Mouse (Mus musculus) gastrocnemius, postnatal 36 days (tissue): ENCODE data around the gene Cass4. TPM values are rescaled to one million over a fixed set of nuclear protein-coding genes. Genes with fewer than 3 reads are reported as not detected.

Experiments
- DNase-seq, 2 experiments: peaks; one replicate each; pipeline ENCODE4 v3.0.0; 2022
- intact Hi-C: fragments of 180-260 bp; cut with DNase I; formaldehyde crosslinking; loops from one replicate; pipeline ENCODE4 v1.15.1; 2025
- total RNA-seq, 2 experiments: library from RNA; stranded (reverse); gene quantifications; 2 replicates each; pipeline ENCODE4 v1.2.3; 2021

Gene Cass4
- total RNA-seq, 2 experiments from 2014 or later: 0.25 to 0.33 TPM

DNA sequence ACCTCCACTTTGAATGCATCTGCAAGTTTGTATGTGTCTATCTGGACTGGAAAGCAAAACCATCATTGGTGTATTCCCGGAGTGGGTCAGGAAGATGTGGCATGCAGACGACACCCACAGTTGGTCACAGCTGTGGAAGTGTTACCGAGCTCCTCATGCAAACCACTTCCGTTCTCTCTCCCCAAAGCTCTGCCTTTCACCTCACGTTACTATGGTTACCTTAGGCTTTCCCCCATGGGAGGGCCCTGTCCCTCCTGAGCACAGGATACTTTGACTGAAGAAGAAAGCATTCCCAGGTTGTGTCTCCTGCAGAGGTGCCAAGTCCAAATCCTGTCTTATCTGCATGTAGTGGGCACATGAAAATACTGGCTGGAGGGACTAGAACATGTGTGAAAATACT lies 40.2 kb downstream of the Cass4 start:
- DNase-seq: no peak
- intact Hi-C loops: no loop called here

DNA sequence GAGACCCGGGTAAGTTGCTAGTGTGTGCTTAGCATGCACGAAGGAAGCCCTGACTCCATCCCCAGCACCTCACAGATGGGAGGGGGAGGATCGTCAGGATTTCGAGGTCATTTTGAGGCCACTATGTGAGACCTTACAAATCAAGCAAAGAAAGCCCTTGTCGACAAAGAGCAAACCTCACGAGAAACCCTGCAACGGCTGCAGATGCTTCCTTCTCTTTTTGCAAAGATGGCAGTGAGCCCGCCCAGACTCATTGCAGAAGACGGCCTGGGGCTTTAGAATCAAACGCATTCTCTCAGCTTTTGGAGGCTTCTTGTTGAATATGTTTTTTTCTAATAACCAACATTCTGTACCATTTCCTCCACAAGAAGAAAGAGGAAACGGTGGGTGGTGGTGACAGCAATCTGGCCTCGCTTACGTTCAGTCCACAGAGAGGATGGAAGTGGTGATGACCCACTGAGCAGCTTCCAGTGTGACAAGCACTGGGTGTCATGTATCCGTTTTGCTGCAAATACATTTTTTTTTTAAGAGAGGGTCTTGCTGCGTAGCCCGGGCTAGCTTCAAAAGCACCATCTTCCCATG lies 43.9 kb downstream of the Cass4 start:
- no peak for DNase-seq
- intact Hi-C loops: no loop called here

DNA sequence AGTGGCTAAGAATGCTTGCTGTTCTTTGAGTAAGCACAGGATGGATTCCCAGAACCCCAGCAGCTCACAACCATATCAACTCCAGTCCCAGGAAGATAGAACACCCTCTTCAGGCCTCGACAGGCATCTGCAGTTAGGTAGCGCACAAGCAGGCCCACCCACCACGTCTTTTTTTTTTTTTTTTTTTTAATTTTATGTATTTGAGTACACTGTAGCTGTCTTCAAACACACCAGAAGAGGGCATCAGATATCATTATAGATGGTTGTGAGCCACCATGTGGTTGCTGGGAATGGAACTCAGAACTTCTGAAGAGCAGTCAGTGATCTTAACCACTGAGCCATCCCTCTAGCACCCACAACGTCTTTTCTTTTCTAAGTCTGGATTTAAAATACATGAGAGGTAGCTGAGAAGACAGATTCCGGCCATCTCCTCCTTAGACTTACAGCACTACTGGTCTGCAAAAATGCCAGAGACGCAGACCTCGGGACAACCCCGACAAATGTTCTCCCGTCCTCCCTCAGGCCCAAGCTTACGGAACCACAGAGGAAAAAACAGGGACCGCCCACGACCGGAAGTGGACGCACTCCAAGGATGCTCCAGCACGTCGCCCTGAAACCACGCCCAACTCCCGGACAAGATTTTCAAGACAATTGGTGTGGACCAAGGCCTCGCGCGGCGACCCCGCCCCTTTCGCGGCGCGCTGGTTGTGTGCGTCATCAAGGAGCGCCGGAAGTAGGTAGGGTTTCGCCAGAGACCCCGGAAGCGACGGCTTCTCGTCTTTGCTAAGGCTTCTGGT lies 46.4 kb downstream of the Cass4 start, which contains the start of gene Rtf2:
Rtf2 (plus strand) TSS at position 714 of the 797 bp plus-strand sequence.
- DNase-seq: peak; percentile 99
- intact Hi-C loops: loop anchor here (5.0 to 10.0 kb wide), 2 partner anchors 63 to 215 kb away; no protein-coding TSS in a partner anchor

DNA sequence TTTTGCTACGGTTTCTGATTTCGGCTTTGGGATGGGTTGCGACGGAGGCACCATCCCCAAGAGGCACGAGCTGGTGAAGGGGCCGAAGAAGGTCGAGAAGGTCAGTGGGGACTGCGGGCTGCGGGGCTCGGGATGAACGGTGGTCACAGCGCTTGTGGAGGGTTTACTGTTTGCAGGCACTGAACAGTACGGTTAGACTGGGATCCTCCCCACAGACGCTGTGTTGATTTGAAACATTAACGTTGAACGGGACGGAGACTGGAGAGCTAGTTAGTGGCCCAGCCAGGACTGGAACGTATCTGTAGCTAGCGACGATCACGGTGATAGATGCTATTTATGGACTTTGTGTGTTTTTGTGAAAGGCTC lies 47.0 kb downstream of the Cass4 start:
- no peak for DNase-seq
- intact Hi-C loops: loop anchor here (5.0 to 10.0 kb wide), 2 partner anchors 63 to 216 kb away; no protein-coding TSS in a partner anchor

DNA sequence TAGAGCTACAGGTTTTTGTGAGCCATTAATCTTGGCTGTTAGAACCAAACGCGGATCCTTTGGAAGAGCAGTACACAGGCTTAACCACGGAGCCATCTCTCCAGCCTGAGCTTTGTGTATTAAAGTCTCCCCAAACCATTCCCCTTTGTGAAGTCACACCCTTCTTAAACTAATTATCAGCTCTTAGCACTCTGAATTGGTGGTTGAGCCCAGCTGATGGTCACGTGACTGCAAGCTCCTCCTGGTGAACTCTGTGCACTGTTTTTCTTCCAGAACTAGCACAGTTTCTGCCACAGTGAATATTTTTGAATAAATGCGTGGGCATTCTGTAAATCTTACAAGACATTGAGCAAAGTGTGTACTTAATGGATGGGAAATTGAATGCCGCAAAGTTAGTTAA lies 47.6 kb downstream of the Cass4 start:
- DNase-seq: no peak
- intact Hi-C loops: loop anchor here (5.0 to 10.0 kb wide), 2 partner anchors 64 to 216 kb away; no protein-coding TSS in a partner anchor

DNA sequence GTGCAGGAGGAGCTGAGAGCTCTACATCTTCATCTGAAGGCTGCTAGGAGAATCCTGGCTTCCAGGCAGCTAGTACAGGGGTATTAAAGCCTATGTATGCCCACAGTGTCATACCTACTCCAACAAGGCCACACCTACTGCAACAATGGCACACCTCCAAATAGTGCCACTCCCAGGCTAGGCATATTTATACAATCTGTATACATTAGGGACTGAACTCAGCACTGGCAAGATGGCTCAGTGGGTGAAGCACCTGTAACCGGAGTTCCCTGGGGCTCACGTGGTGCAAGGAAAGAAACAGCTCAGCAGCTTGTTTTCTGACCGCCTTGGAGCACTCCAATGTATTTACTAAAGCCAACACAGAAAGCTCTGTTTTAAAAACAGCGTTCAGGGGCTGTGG lies 52.0 kb downstream of the Cass4 start:
- no peak for DNase-seq
- intact Hi-C loops: loop anchor here (10.0 kb wide), 1 partner anchor 221 kb away; no protein-coding TSS in a partner anchor

DNA sequence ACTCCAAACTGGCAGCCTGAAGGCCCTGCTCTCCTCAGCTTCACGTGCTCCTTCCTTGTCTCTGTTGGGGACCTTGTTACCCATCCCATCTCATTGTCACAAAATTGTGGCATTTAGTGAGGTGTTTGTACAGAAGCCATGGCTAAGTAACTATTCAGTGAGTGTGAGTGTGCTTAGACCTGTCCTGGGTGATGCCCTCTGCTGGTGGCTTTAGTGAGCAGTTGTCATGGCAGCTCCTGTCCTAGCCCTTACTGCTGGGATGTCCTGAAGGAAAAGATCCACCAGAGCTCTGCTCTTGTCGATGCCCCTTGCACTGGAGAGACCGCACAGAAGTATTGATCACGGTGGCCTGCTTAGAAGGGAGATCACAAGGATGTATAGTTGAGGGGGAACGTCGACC lies 53.7 kb downstream of the Cass4 start:
- intact Hi-C loops: loop anchor here (10.0 kb wide), 1 partner anchor 223 kb away; no protein-coding TSS in a partner anchor
- no peak for DNase-seq

DNA sequence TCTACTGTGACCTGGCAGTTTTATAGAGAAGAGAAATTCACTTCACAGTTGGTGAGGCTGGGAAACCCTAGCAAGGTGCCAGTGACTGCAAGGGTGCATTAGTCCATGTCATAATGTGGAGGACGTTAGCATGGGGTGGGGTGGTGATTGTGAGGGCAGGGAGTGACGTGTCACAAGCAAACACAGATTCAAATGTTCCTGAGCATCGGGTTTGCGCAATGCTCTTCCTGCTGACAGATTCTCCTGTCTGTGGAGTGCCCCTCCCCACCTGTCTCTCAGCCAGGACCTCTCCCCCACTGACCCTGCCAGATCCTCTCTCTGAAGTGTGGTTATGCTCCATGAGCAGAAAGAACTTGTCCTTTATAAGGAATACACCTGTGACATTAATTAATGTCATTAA lies 54.7 kb downstream of the Cass4 start:
- intact Hi-C loops: loop anchor here (10.0 kb wide), 1 partner anchor 224 kb away; no protein-coding TSS in a partner anchor
- DNase-seq: no peak

DNA sequence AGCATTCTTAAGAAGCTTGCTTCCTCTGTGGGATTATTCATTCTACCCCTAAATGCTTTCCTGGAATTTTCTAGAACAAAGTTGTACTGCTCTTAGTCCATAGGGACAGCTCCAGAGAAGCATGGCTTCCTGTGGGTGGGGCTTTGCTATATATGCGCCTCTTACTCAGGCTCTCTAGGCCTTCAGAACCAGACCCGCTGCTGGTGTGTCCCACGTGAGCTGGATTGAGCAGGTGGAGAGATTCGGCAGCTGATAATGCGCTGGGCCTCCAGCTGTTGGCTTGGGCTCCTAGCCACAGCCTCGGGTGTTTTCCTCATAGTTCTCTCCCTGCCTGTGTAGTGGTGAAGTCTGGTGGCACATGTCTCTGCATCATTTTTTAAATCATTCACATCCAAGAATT lies 57.0 kb downstream of the Cass4 start:
- no peak for DNase-seq
- intact Hi-C loops: no loop called here

DNA sequence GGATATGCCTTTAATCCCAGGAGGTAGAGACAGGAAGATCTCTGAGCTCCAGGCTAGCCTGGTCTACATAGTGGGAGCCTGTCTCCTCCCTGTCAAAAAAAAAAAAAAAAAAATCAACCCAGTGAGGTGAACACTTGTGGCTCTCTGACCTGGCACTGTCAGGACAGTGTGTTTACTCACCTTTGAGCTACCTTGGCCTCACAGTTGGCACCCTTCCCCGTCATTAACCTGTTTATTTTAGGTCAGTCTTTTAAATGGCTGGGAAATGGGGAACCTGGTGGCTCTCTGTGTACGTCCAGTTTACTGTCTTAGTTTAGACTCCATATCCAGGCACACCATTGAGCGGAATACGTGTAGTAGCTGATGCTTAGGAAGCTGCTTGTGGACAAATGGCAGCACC lies 58.4 kb downstream of the Cass4 start:
- intact Hi-C loops: no loop called here
- no peak for DNase-seq

DNA sequence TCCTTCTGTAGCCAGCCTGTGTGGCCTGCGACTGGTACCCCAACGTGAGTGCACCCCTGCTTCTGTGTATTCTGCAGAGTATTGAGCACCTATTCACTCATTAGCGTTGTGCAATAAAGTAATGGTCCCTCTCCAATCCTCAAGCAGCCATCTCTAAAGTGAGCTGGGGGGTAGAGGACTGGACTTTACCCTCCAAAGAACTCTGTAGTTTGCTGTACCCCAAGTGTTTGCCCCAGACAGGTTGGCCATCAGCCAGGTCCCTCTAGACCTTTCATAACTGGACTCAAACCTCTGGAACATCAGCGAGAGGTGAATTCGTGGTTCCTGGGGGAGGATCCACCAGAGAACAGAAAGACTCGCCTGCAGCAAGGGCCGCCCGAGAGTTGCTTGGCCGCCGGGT lies 58.9 kb downstream of the Cass4 start:
- intact Hi-C loops: no loop called here
- DNase-seq: no peak

DNA sequence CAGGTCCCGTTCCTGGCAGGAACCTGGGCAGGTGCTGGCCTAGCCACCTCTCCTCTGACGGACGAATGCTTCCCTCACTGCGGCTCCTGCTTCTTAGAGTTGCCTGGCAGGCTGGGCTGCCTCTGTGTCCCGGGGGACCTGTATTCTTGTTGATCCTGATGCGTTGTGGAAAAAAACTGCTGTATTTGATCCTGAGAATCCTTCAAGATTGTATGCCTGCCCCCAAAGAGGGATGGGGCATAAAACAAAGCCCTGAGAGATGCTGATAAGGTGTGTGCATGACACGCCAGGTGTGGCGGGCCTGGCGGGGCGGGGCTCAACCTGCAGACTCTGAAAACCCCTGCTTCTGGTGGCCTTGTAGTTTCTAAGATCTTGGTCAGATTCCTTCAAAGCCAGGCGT lies 64.9 kb downstream of the Cass4 start, which contains the start of gene Gcnt7:
Gcnt7 (minus strand) TSS at position 101 of the 400 bp plus-strand sequence.
- intact Hi-C loops: no loop called here

DNA sequence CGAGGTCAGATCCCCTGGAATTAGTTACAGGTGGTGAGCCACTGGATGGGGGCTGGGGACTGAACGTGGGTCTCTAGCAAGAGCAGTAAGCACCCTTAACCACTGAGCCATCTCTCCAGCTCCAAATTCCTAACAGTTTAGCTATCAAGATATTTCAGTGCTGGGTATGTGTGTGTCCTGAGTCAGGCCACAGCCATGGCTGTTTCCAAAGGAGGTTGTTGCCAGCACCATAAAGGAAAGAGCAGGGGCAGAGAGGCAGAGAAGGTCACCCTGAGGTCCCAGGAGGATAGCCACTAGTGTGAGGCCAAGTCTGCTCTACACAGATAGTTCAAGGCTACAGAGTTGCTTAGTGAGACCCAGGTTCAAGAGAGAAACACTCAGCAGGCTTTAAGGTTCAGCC lies 67.1 kb downstream of the Cass4 start:
- intact Hi-C loops: no loop called here
- no peak for DNase-seq

More for the DNA sequence above, 64.9 kb downstream of the Cass4 start, which contains the start of gene Gcnt7:
- no peak for DNase-seq

DNA sequence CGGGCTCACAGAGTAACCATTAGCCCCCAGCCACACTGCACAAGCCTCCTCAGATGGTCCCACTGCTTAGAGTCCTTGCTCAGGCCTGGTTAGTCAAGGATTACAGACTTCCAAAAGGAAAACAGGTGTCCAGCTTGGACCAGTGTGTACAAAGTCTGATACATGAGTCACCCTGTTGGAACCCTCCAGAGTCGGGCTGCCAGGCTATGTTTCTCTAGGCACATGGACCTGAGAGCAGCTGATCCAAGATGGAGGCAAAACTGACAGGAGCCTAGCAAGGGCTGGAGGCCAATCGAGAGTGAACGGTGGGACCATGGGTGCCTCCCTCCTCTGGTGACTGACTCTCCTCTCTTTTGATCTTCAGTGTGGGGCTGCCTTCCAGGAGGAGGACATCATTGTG lies 69.2 kb downstream of the Cass4 start:
- intact Hi-C loops: no loop called here
- no peak for DNase-seq

DNA sequence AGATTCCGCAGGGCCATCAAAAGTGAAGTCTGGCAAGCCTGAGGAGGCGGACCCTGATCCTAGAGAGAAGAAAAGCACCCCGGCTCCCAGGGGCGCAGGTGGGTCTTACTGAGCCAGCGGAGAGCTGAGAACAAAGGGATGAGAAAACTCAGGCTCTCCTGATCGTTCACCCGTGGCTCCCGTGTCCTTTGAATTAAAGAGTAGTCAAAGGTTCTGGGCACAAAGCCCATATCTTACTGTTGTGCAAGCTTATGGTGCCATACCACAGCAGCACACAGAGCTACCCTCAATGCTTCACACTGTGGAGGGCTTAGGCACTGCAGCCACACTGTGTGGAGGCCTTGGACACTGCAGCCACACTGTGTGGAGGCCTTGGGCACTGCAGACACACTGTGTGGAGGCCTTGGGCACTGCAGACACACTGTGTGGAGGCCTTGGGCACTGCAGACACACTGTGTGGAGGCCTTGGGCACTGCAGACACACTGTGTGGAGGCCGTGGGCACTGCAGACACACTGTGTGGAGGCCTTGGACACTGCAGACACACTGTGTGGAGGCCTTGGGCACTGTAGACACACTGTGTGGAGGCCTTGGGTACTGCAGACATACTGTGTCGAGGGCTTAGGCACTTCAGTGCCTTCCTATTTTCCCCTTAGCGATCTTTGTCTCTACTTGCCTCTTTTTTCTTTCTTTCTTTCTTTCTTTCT lies 73.0 kb downstream of the Cass4 start:
- intact Hi-C loops: no loop called here
- DNase-seq: no peak

DNA sequence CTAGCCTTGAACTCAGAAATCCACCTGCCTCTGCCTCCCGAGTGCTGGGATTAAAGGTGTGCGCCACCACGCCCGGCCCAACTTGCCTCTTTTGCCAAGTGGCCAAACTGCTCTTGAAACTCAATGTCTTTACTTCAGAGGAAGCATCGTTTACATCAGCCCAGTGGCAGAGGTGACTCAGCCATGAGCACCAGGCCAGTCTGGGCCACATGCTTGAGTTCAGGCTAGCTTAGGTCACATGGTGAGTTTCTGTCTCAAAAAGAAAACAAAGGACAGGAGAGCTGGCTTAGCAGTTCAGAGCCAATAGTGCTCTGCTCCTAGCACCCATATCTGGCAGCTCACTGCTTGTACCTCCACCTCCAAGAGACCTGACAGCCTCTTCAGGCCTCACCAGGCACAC lies 73.6 kb downstream of the Cass4 start:
- DNase-seq: no peak
- intact Hi-C loops: no loop called here

DNA sequence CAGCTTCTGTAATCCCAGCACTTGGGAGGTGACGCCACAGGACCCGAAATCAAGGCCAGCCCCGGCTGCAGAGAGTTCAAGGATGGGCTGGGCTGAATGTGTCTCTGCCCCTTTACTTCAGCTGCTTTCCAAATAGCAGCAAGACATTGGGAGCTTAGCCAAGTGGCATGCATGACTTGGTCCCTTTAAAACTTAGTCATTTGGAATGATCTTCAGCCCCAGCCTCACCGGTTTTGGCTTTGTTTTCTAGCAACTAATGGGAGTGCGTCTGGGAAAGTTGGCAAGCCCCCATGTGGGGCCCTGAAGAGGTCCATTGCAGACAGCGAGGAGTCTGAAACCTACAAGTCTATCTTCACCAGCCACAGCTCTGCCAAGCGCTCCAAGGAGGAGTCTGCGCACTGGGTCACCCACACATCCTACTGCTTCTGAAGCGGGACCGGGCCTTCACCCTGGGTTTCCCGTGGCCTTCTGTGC lies 74.8 kb downstream of the Cass4 start:
- intact Hi-C loops: no loop called here
- DNase-seq: no peak

DNA sequence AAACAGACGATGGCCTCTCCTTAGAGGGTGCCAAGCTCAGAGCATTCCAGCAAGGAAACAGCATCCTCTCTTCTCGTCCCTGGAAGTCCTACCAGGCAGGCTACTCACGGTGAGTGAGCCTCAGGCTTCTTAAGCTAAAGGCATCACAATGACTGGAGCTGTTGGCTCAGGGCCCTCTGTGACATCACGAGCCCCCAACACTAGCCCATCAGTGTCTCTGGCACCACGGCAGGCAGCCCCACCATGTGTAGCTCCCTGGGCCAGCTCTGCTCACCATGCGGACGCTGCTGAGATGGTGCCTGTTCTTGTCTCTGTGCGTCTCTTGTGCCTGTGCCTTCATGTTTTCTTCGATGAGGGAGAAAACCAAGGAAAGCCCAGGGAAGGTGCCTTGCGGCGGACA lies 78.7 kb downstream of the Cass4 start, which contains the start of gene Fam209:
Fam209 (plus strand) TSS at position 203 of the 400 bp plus-strand sequence.
- intact Hi-C loops: loop anchor here (10.0 kb wide), 1 partner anchor 302 kb away; no protein-coding TSS in a partner anchor

DNA sequence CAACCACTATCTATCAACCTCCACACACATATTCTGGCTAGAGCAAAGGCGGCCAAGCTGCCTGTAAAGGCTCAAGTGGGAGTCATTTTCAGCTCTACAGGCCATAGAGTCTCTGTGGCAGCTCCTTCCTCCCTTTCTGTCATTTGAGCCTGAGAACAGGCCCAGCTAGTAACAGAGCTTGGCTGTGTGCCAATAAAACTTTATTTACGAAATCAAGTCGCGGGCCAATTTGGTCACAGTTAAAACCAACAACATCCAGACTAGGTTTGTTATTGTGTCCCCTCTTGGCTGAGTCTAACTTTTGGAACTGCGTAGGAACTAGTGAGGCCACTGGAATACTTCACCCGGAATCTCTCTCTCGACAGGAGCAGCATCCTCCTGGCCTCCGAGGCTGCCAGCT lies 80.0 kb downstream of the Cass4 start:
- intact Hi-C loops: loop anchor here (10.0 kb wide), 1 partner anchor 301 kb away; no protein-coding TSS in a partner anchor
- no peak for DNase-seq

More for the DNA sequence above, 78.7 kb downstream of the Cass4 start, which contains the start of gene Fam209:
- DNase-seq: no peak

DNA sequence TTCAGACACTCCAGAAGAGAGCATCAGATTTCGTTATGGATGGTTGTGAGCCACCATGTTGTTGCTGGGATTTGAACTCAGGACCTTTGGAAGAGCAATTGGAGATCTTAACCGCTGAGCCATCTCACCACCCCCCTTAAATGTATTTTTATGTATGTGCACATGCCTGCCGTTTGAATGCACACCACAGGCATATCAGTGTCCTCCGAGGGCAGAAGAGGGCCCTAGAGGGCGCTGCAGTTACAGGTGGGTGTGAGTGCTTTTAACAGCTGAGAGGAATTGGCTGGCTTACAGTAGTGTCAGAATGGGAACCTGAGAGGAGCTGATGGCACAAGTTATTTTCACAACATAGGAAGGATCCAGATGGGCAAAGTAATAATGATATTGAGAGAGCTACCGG lies 81.4 kb downstream of the Cass4 start:
- DNase-seq: peak in 1 of 2 experiments; percentile 32
- intact Hi-C loops: loop anchor here (10.0 kb wide), 1 partner anchor 300 kb away; no protein-coding TSS in a partner anchor
